Mouse (Mus musculus): ENCODE data around the gene Spint2. TPM values are rescaled to one million over a fixed set of nuclear protein-coding genes. Genes with fewer than 3 reads are reported as not detected.
"Not testable (repeated sequence)": the region's sequence is repeated elsewhere in the genome, so short reads cannot be mapped to it uniquely, and the experiment has no call there.

The Spint2 gene
- polyA plus RNA-seq, 1 experiment = 3.9 TPM

DNA sequence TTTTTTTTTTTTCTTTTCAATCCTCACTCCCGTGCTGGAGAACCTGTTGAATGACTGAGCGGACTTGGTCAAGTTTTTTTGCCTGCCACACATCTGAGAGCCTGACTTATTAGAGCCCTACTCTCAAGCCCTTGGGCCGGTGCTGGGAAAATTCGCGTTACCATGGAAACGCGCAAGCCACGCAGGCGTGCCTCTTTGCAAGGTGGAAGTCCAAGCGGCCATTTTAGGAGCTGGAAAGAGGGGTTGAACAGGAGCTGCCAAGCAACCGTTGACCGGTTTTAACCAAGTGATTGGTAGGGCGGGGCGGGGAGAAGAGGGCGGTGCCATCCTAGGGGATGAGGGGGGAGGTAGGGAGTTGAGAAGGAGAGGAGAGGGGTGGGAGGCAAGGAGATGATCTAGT is 66.9 kb downstream of the Spint2 start:
- no peak overlapping the region for H3K4me3 ChIP-seq (ENCODE audit: insufficient read depth, low read depth, low read length)
- no peak overlapping the region for H3K27ac ChIP-seq (replicated peaks; ENCODE audit: low read depth, low read length)
- no peaks in the 10 kb centered on the region for H3K4me1 ChIP-seq (ENCODE audit: control insufficient read depth, insufficient read depth, insufficient read length, low read length)

GRCm38 (mm10) chr7:29214236-29214635 is 67.5 kb downstream of the Spint2 start:
- no peak overlapping the region for H3K27ac ChIP-seq (replicated peaks; ENCODE audit: low read depth, low read length)
- H3K4me1 ChIP-seq (ENCODE audit: control insufficient read depth, insufficient read depth, insufficient read length, low read length) = no peaks in the 10 kb centered on the region
- no peak overlapping the region for H3K4me3 ChIP-seq (ENCODE audit: insufficient read depth, low read depth, low read length)

DNA sequence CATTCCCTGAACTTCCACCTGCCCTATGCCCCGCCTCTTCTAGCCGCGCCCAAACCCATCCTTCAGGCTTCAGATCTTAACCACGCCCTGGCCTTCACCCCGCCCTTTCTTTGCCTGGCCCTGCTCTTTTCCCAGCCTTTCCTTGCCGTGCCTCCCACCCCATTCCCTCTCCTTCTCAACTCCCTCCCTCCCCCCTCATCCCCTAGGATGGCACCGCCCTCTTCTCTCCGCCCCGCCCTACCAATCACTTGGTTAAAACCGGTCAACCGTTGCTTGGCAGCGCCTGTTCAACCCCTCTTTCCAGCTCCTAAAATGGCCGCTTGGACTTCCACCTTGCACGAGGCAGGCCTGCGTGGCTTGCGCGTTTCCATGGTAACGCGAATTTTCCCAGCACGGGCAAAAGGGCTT is 68.0 kb downstream of the Spint2 start, which contains the start of gene Catsperg1:
Catsperg1 (minus strand) TSS at position 361 of the 408 bp plus-strand sequence.
- Histone ChIP-seq H3K4me1 (ENCODE audit: control insufficient read depth, insufficient read depth, insufficient read length, low read length) (no peaks in the 10 kb centered on the region), H3K4me3 (ENCODE audit: insufficient read depth, low read depth, low read length) (no peak within 1 kb of the TSS)

GRCm38 (mm10) chr7:29212775-29213560 is 68.7 kb downstream of the Spint2 start:
- not testable (repeated sequence) for H3K27ac ChIP-seq (replicated peaks; ENCODE audit: low read depth, low read length); H3K4me1 ChIP-seq (ENCODE audit: control insufficient read depth, insufficient read depth, insufficient read length, low read length); H3K4me3 ChIP-seq (ENCODE audit: insufficient read depth, low read depth, low read length)

More for the DNA sequence above, 68.0 kb downstream of the Spint2 start, which contains the start of gene Catsperg1:
- H3K27ac ChIP-seq (replicated peaks; ENCODE audit: low read depth, low read length) = no peak within 1 kb of the TSS

- peak overlapping the region; percentile 68 for H3K4me3 ChIP-seq (ENCODE audit: insufficient read depth, low read depth, low read length)
- H3K27ac ChIP-seq (replicated peaks; ENCODE audit: low read depth, low read length) = 0 out of 2 replicates have a peak overlapping the region, but pooled peaks have one; percentile 83
These were observed 69.4 kb downstream of the Spint2 start for GRCm38 (mm10) chr7:29212199-29212765.

GRCm38 (mm10) chr7:29211415-29212198 is 70.1 kb downstream of the Spint2 start:
- H3K4me1 ChIP-seq (ENCODE audit: control insufficient read depth, insufficient read depth, insufficient read length, low read length) = no peaks in the 10 kb centered on the region
- peak overlapping the region; percentile 83 for H3K27ac ChIP-seq (replicated peaks; ENCODE audit: low read depth, low read length)
- peak overlapping the region; percentile 68 for H3K4me3 ChIP-seq (ENCODE audit: insufficient read depth, low read depth, low read length)

More at GRCm38 (mm10) chr7:29212199-29212765, 69.4 kb downstream of the Spint2 start:
- no peaks in the 10 kb centered on the region for H3K4me1 ChIP-seq (ENCODE audit: control insufficient read depth, insufficient read depth, insufficient read length, low read length)

- H3K4me3 ChIP-seq (ENCODE audit: insufficient read depth, low read depth, low read length) = peak overlapping the region; percentile 68
- peak overlapping the region; percentile 83 for H3K27ac ChIP-seq (replicated peaks; ENCODE audit: low read depth, low read length)
- not testable (repeated sequence) for H3K4me1 ChIP-seq (ENCODE audit: control insufficient read depth, insufficient read depth, insufficient read length, low read length)
These were observed 70.7 kb downstream of the Spint2 start for GRCm38 (mm10) chr7:29211013-29211412.

Other genes with a start within 250 kb of the Spint2 start
- 1.9 and 6.1 TPM in 2 replicates for gene Ryr1, start 156.7 kb downstream of the Spint2 start, polyA plus RNA-seq (2012; ENCODE audit: insufficient read depth, insufficient read length, missing spikeins)
- 1.0 and 2.7 TPM in 2 replicates for gene Rasgrp4, start 147.1 kb downstream of the Spint2 start, polyA plus RNA-seq (2012; ENCODE audit: insufficient read depth, insufficient read length, missing spikeins)
- 9.9 and 10.5 TPM in 2 replicates for gene Fam98c, start 125.7 kb downstream of the Spint2 start, polyA plus RNA-seq (2012; ENCODE audit: insufficient read depth, insufficient read length, missing spikeins)
- gene Ggn, start 111.7 kb downstream of the Spint2 start, polyA plus RNA-seq (2012; ENCODE audit: insufficient read depth, insufficient read length, missing spikeins) = not detected in 2 replicates
- 0.32 and 1.2 TPM in 2 replicates for gene Spred3, start 111.5 kb downstream of the Spint2 start, polyA plus RNA-seq (2012; ENCODE audit: insufficient read depth, insufficient read length, missing spikeins)
- 302 and 383 TPM in 2 replicates for gene Psmd8, start 101.2 kb downstream of the Spint2 start, polyA plus RNA-seq (2012; ENCODE audit: insufficient read depth, insufficient read length, missing spikeins)
- 0.58 TPM in 1 of 2 replicates, not detected in the other for gene Catsperg1, start 67.9 kb downstream of the Spint2 start, polyA plus RNA-seq (2012; ENCODE audit: insufficient read depth, insufficient read length, missing spikeins)
- 1.3 and 1.6 TPM in 2 replicates for gene Kcnk6, start 49.4 kb downstream of the Spint2 start, polyA plus RNA-seq (2012; ENCODE audit: insufficient read depth, insufficient read length, missing spikeins)
- gene Yif1b, start 43.6 kb downstream of the Spint2 start, polyA plus RNA-seq (2012; ENCODE audit: insufficient read depth, insufficient read length, missing spikeins) = 72.2 and 79.7 TPM in 2 replicates
- 2.5 TPM in 1 of 2 replicates, not detected in the other for gene 2200002D01Rik, start 33.4 kb downstream of the Spint2 start, polyA plus RNA-seq (2012; ENCODE audit: insufficient read depth, insufficient read length, missing spikeins)
- 4.6 and 7.2 TPM in 2 replicates for gene Ppp1r14a, start 7.4 kb upstream of the Spint2 start, polyA plus RNA-seq (2012; ENCODE audit: insufficient read depth, insufficient read length, missing spikeins)
- not detected in 2 replicates for gene Dpf1, start 22.0 kb upstream of the Spint2 start, polyA plus RNA-seq (2012; ENCODE audit: insufficient read depth, insufficient read length, missing spikeins)
- gene Sipa1l3, start 236.7 kb upstream of the Spint2 start, polyA plus RNA-seq (2012; ENCODE audit: insufficient read depth, insufficient read length, missing spikeins) = 6.5 and 9.6 TPM in 2 replicates